Comparison of ENCODE assay signal across 8 mouse cellular contexts in genomic region chr10:63025491-63026011, GRCm38 (mm10). TPM values are rescaled to one million over a fixed set of nuclear protein-coding genes. Genes with fewer than 3 reads are reported as not detected.
DNase-seq lines count a peak whose midpoint lies in the region; ATAC-seq and TF ChIP-seq lines count a peak whose summit lies in the region.

No protein-coding gene starts in this region.

- no peak overlapping the region for H3K4me3 ChIP-seq in lung, embryonic 16.5 days (ENCODE audit: low read length)
- H3K4me3 ChIP-seq in limb, embryonic 14.5 days (replicated peaks; ENCODE audit: low read length): no peak overlapping the region

- 60% methylated on average over 6 of the region's 6 CpGs for WGBS in lung, embryonic 16.5 days
- 47% methylated on average over 6 of the region's 6 CpGs for WGBS in limb, embryonic 14.5 days

- no peaks in the 10 kb centered on the region for H3K27me3 ChIP-seq in lung, embryonic 16.5 days (ENCODE audit: control insufficient read depth, insufficient read depth, low read depth, low read length)
- H3K27me3 ChIP-seq in limb, embryonic 14.5 days (ENCODE audit: control insufficient read depth, insufficient read depth, low read length): no peaks in the 10 kb centered on the region
- no peaks in the 10 kb centered on the region; the same call in 1 of the 2 replicates for H3K27me3 ChIP-seq in splenic B cell, adult 2 months (ENCODE audit: control insufficient read depth, insufficient read depth, low read length, poor library complexity, severe bottlenecking)

- peaks cover 16% of the 10 kb centered on the region for H3K4me1 ChIP-seq in lung, embryonic 16.5 days (replicated peaks; ENCODE audit: control insufficient read depth, insufficient read depth, low read length)
- H3K4me1 ChIP-seq in limb, embryonic 14.5 days (ENCODE audit: control insufficient read depth, insufficient read depth, low read length): peaks cover 23% of the 10 kb centered on the region

- TF ChIP-seq POLR2A in limb, embryonic 14.5 days (IDR thresholded peaks at IDR 0.05; ENCODE audit: borderline replicate concordance, extremely low read depth, insufficient read depth, insufficient read length): no peak

- H3K36me3 ChIP-seq in lung, embryonic 16.5 days (ENCODE audit: control insufficient read depth, insufficient read depth, low read length): no peaks in the 10 kb centered on the region
- H3K36me3 ChIP-seq in limb, embryonic 14.5 days (ENCODE audit: control insufficient read depth, insufficient read depth, low read length): no peaks in the 10 kb centered on the region
- peaks cover 1% of the 10 kb centered on the region; the same call in 1 of the 2 replicates for H3K36me3 ChIP-seq in splenic B cell, adult 2 months (ENCODE audit: control insufficient read depth, insufficient read depth, low read length, poor library complexity, severe bottlenecking)

- DNase-seq in CD4-positive, CD25-positive, alpha-beta regulatory T cell, adult 2 months (ENCODE audit: low read depth, low spot score): peak; percentile 45
- no peak for DNase-seq in lung, postnatal 36 days
- DNase-seq in limb, embryonic 14.5 days (ENCODE audit: low spot score): peak; percentile 5
- peak; percentile 12 for DNase-seq in splenic B cell, adult 2 months (ENCODE audit: low read depth, low spot score)
- no peak for DNase-seq in right cerebral cortex, adult 2 months (ENCODE audit: low spot score in 2 of 2)
- no peak for DNase-seq in spleen, postnatal 4 days (ENCODE audit: low spot score in 2 of 2)

- H3K4me2 ChIP-seq in lung, embryonic 16.5 days (ENCODE audit: low read depth, low read length): peak overlapping the region; percentile 64; the same call in 1 of the 2 replicates
- peak overlapping the region; percentile 67; the same call in 1 of the 2 replicates for H3K4me2 ChIP-seq in limb, embryonic 14.5 days (replicated peaks; ENCODE audit: low read depth, low read length, severe bottlenecking)

- ATAC-seq in CD4-positive, CD25-positive, alpha-beta regulatory T cell, adult 4 months: no peak
- no peak for ATAC-seq in lung, embryonic 16.5 days (ENCODE audit: low read depth)
- no peak for ATAC-seq in limb, embryonic 14.5 days (ENCODE audit: low FRiP score, low read depth)

- no peaks in the 10 kb centered on the region for H3K9me3 ChIP-seq in lung, embryonic 16.5 days (ENCODE audit: control insufficient read depth, low read length)
- H3K9me3 ChIP-seq in limb, embryonic 14.5 days (ENCODE audit: control insufficient read depth, low read length): no peaks in the 10 kb centered on the region

- H3K27ac ChIP-seq in lung, embryonic 16.5 days (ENCODE audit: low read length): peak overlapping the region; percentile 99
- H3K27ac ChIP-seq in limb, embryonic 14.5 days (replicated peaks; ENCODE audit: low read depth, low read length): peak overlapping the region; percentile 100

- no peak overlapping the region for H3K9ac ChIP-seq in lung, embryonic 16.5 days (ENCODE audit: low read length)
- no peak overlapping the region for H3K9ac ChIP-seq in limb, embryonic 14.5 days (ENCODE audit: low read depth, low read length, severe bottlenecking)

RNA-seq across cellular contexts. Expression of gene Pbld2, which starts 1.4 kb away (rescaled TPM):
- under 1 TPM; 0.46 to 0.95 TPM for polyA plus RNA-seq in CD4-positive, CD25-positive, alpha-beta regulatory T cell, adult 4 months (2017; shearing (Covaris generic))
- 2.8 and 3.7 TPM in 2 replicates for polyA plus RNA-seq in lung, embryonic 16.5 days (2015; fragmentation: Nextera tagmentation; extraction: Ambion mirVana)
- polyA plus RNA-seq in limb, embryonic 14.5 days (2012; rRNA removed): 2.1 and 2.8 TPM in 2 replicates
- polyA plus RNA-seq in limb, embryonic 14.5 days (2014; fragmentation: Nextera tagmentation; extraction: Ambion mirVana): 0.52 and 0.64 TPM in 2 replicates

RNA-seq across cellular contexts. Expression of gene Hnrnph3, which starts 1.5 kb away (rescaled TPM):
- 100 to 1,000 TPM; 101 to 116 TPM for polyA plus RNA-seq in CD4-positive, CD25-positive, alpha-beta regulatory T cell, adult 4 months (2017; shearing (Covaris generic))
- polyA plus RNA-seq in lung, embryonic 16.5 days (2015; fragmentation: Nextera tagmentation; extraction: Ambion mirVana): 103 and 108 TPM in 2 replicates
- 94.5 and 119 TPM in 2 replicates for polyA plus RNA-seq in limb, embryonic 14.5 days (2012; rRNA removed)
- polyA plus RNA-seq in limb, embryonic 14.5 days (2014; fragmentation: Nextera tagmentation; extraction: Ambion mirVana): 54.9 and 71.5 TPM in 2 replicates

RNA-seq across cellular contexts. Expression of gene Pbld1, which starts 34.4 kb away (rescaled TPM):
- under 1 TPM in 1 of 2 experiments, not detected in 1; 0.13 TPM for polyA plus RNA-seq in CD4-positive, CD25-positive, alpha-beta regulatory T cell, adult 4 months (2017; shearing (Covaris generic))
- 1.1 TPM in 2 replicates for polyA plus RNA-seq in lung, embryonic 16.5 days (2015; fragmentation: Nextera tagmentation; extraction: Ambion mirVana)
- 0.17 and 0.23 TPM in 2 replicates for polyA plus RNA-seq in limb, embryonic 14.5 days (2012; rRNA removed)
- 0.78 and 1.1 TPM in 2 replicates for polyA plus RNA-seq in limb, embryonic 14.5 days (2014; fragmentation: Nextera tagmentation; extraction: Ambion mirVana)

RNA-seq across cellular contexts. Expression of gene Rufy2, which starts 45.5 kb away (rescaled TPM):
- 10 to 100 TPM; 41.0 to 52.8 TPM for polyA plus RNA-seq in CD4-positive, CD25-positive, alpha-beta regulatory T cell, adult 4 months (2017; shearing (Covaris generic))
- 16.5 and 18.3 TPM in 2 replicates for polyA plus RNA-seq in lung, embryonic 16.5 days (2015; fragmentation: Nextera tagmentation; extraction: Ambion mirVana)
- 16.0 and 17.6 TPM in 2 replicates for polyA plus RNA-seq in limb, embryonic 14.5 days (2012; rRNA removed)
- 25.9 and 28.2 TPM in 2 replicates for polyA plus RNA-seq in limb, embryonic 14.5 days (2014; fragmentation: Nextera tagmentation; extraction: Ambion mirVana)

Comparison
In these comparisons a context has a peak if more than half of its experiments do, and no peak if none do; other contexts are left out.
1. DNase-seq: peak in CD4-positive, CD25-positive, alpha-beta regulatory T cell, adult 2 months (single experiment), limb, embryonic 14.5 days (single experiment) and splenic B cell, adult 2 months (single experiment); none in lung, postnatal 36 days (single experiment), right cerebral cortex, adult 2 months (0 of 2) and spleen, postnatal 4 days (0 of 2).